Mouse (Mus musculus) lung, embryonic 16.5 days (tissue): ENCODE data around the gene Heca. TPM values are rescaled to one million over a fixed set of nuclear protein-coding genes. Genes with fewer than 3 reads are reported as not detected.

Experiments
- polyA plus RNA-seq: library from polyadenylated mRNA; unstranded; fragments of >200 nt; fragmentation: Nextera tagmentation; extraction: Ambion mirVana; gene quantifications from 2 replicates; pipeline ENCODE4 v1.2.1, GENCODE M21; 2015

The Heca gene
- polyA plus RNA-seq, 1 experiment from 2014 or later, result 3.7 TPM

Other genes starting within 250 kb of the Heca start
- gene Cited2, start 224.8 kb downstream of the Heca start, polyA plus RNA-seq, result 31.7 and 37.8 TPM in 2 replicates
- 1.4 TPM in 2 replicates for gene Txlnb, start 151.8 kb downstream of the Heca start, polyA plus RNA-seq
- 119 and 135 TPM in 2 replicates for gene Abracl, start 75.2 kb upstream of the Heca start, polyA plus RNA-seq
- gene Reps1, start 107.8 kb upstream of the Heca start, polyA plus RNA-seq, result 7.2 and 11.9 TPM in 2 replicates